Mouse (Mus musculus) retina, embryonic 14.5 days (tissue): ENCODE measurements around the gene Trio.

Experiments
- DNase-seq: peaks from one replicate; pipeline ENCODE4 v3.0.0-alpha.2; 2015; ENCODE audit warnings: low spot score

Gene Trio

GRCm38 (mm10) chr15:27991892-27992593 is 33.6 kb downstream of the Trio start:
- no peak for DNase-seq

- no peak for DNase-seq
These were observed 34.5 kb downstream of the Trio start for GRCm38 (mm10) chr15:27991066-27991701.

- no peak for DNase-seq
These were observed 37.7 kb downstream of the Trio start for GRCm38 (mm10) chr15:27987979-27988378.

- no peak for DNase-seq
These were observed 40.8 kb downstream of the Trio start for GRCm38 (mm10) chr15:27984881-27985280.

- no peak for DNase-seq
These were observed 43.7 kb downstream of the Trio start for GRCm38 (mm10) chr15:27981764-27982500.

- no peak for DNase-seq
These were observed 44.4 kb downstream of the Trio start for GRCm38 (mm10) chr15:27981258-27981657.

- no peak for DNase-seq
These were observed 45.2 kb downstream of the Trio start for GRCm38 (mm10) chr15:27980436-27980835.

- no peak for DNase-seq
These were observed 48.7 kb downstream of the Trio start for GRCm38 (mm10) chr15:27976950-27977349.

- DNase-seq: no peak
These were observed 49.3 kb downstream of the Trio start for GRCm38 (mm10) chr15:27976366-27976765.

GRCm38 (mm10) chr15:27974637-27975036 is 51.0 kb downstream of the Trio start:
- no peak for DNase-seq

- no peak for DNase-seq
These were observed 57.5 kb downstream of the Trio start for GRCm38 (mm10) chr15:27968183-27968582.

- DNase-seq: no peak
These were observed 58.3 kb downstream of the Trio start for GRCm38 (mm10) chr15:27967128-27967876.

- DNase-seq: no peak
These were observed 60.8 kb downstream of the Trio start for GRCm38 (mm10) chr15:27964877-27965276.

- no peak for DNase-seq
These were observed 62.1 kb downstream of the Trio start for GRCm38 (mm10) chr15:27963506-27963905.

- DNase-seq: no peak
These were observed 65.0 kb downstream of the Trio start for GRCm38 (mm10) chr15:27960642-27961041.

GRCm38 (mm10) chr15:27957867-27958266 is 67.8 kb downstream of the Trio start:
- DNase-seq: no peak

- peak; percentile 56 for DNase-seq
These were observed 70.0 kb downstream of the Trio start for GRCm38 (mm10) chr15:27955614-27956013.

GRCm38 (mm10) chr15:27954356-27954755 is 71.3 kb downstream of the Trio start:
- no peak for DNase-seq

GRCm38 (mm10) chr15:27953570-27953969 is 72.1 kb downstream of the Trio start:
- no peak for DNase-seq

- DNase-seq: no peak
These were observed 74.5 kb downstream of the Trio start for GRCm38 (mm10) chr15:27951195-27951594.

- no peak for DNase-seq
These were observed 76.5 kb downstream of the Trio start for GRCm38 (mm10) chr15:27949196-27949595.

GRCm38 (mm10) chr15:27947880-27948279 is 77.8 kb downstream of the Trio start:
- DNase-seq: no peak
